Mouse (Mus musculus): ENCODE results near the gene Mdm2. TPM values are rescaled to one million over a fixed set of nuclear protein-coding genes. Genes with fewer than 3 reads are reported as not detected.

Gene Mdm2
- total and polyA plus RNA-seq, 3 experiments = 35.3 to 601 (median 42.2) TPM

DNA sequence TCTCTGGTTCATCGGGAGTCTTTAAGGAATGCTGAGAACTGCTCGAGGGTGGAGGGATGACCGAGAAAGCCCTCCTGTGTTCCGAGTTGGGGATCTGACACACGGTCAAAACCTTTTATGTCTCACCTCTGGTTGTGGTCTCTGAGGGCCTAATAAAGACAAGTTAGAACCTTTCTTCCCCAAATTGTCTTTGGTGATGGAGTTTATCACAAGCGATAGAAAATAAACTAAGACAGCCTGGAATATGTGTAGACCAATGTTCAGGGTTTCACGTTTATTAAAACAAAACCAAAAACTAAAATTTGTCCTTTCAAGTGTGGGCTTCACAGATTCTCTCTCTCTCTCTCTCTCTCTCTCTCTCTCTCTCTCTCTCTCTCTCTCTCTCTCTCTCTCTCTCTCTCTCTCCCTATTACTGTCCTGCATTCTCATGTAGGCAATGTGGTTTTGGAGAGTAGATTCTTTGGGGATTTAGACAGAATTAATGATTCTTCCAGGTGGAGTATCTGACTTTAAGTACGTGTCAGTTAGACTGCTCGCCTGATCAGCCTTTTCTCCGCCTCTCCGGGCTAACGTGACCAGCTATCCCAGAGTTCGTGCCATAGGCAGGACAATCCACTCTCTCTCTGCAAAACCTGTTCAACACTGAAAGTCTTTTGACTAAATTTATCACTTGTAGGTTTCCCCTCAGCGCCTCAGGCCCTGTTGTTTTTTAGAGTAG lies 46.2 kb downstream of the Mdm2 start:
- Histone ChIP-seq H3K27ac (ENCODE audit: control insufficient read depth, low read depth, low read length) (no peak overlapping the region), H3K4me3 (ENCODE audit: control insufficient read depth in 1 of 2, insufficient read depth in 1 of 2, low read depth in 2 of 2, low read length in 2 of 2) (no peak overlapping the region), H3K9me3 (replicated peaks; ENCODE audit: insufficient read depth, low read length) (no peaks in the 10 kb centered on the region), H3K4me1 (ENCODE audit: control insufficient read depth in 1 of 2, insufficient read depth in 2 of 2, low read length in 2 of 2) (no peaks in the 10 kb centered on the region), H3K36me3 (ENCODE audit: control insufficient read depth in 1 of 2, insufficient read depth in 2 of 2, low read length in 2 of 2) (no peaks in the 10 kb centered on the region), H3K9ac (ENCODE audit: control insufficient read depth, low read depth, low read length, poor library complexity, severe bottlenecking) (no peak overlapping the region), H3K27me3 (ENCODE audit: control insufficient read depth in 1 of 2, insufficient read depth in 2 of 2, low read length in 2 of 2) (no peaks in the 10 kb centered on the region), H3K79me2 (ENCODE audit: control insufficient read depth, insufficient read depth, low read length, poor library complexity) (no peaks in the 10 kb centered on the region)
- DNase-seq (ENCODE audit: low read depth, low spot score) = no peak
- TF ChIP-seq MAX (IDR thresholded peaks at IDR 0.05; ENCODE audit: low read length) (no peak), MYC (IDR thresholded peaks at IDR 0.05; ENCODE audit: low read depth, low read length) (no peak), USF2 (IDR thresholded peaks at IDR 0.05; ENCODE audit: borderline replicate concordance in 1 of 2, insufficient read depth in 1 of 2, low read depth in 1 of 2, low read length in 2 of 2) (no peak), POLR2AphosphoS2 (IDR thresholded peaks at IDR 0.05; ENCODE audit: low read length) (no peak), SMC3 (IDR thresholded peaks at IDR 0.05; ENCODE audit: low read depth, low read length) (no peak), ZNF384 (IDR thresholded peaks at IDR 0.05; ENCODE audit: low read depth, low read length) (no peak), KAT2A (conservative IDR thresholded peaks at IDR 0.05; ENCODE audit: low read depth, low read length) (no peak), CHD2 (IDR thresholded peaks at IDR 0.05; ENCODE audit: low read length) (no peak), EP300 (IDR thresholded peaks at IDR 0.05; ENCODE audit: low read depth in 1 of 2, low read length in 2 of 2) (no peak), GATA1 (IDR thresholded peaks at IDR 0.05; ENCODE audit: low read depth, low read length) (no peak), RAD21 (IDR thresholded peaks at IDR 0.05; ENCODE audit: low read depth, low read length) (no peak)

DNA sequence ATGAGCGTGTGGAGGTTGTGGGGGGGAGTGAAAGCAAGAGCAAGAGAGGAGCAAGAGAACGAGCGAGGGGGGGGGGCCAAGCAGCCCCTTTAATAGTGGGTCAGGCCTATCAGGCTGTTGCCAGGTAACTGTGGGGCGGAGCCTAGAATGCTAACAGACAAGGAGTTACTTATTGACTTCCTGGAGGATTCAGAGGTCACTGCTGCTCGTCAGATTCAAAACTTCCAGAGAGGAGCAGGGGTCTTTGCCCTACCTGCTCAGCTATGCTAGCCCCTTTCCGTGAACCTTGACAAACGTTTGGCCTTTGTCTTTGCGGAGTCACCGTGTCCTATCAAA lies 46.7 kb downstream of the Mdm2 start:
- TF ChIP-seq BHLHE40 (IDR thresholded peaks at IDR 0.05; ENCODE audit: borderline replicate concordance, low read depth, low read length) = no peak
- Histone ChIP-seq H3K4me1 (ENCODE audit: control insufficient read depth in 1 of 2, insufficient read depth in 2 of 2, low read length in 2 of 2) (no peaks in the 10 kb centered on the region), H3K9ac (ENCODE audit: control insufficient read depth, low read depth, low read length, poor library complexity, severe bottlenecking) (no peak overlapping the region), H3K27me3 (ENCODE audit: control insufficient read depth in 1 of 2, insufficient read depth in 2 of 2, low read length in 2 of 2) (no peaks in the 10 kb centered on the region), H3K79me2 (ENCODE audit: control insufficient read depth, insufficient read depth, low read length, poor library complexity) (no peaks in the 10 kb centered on the region), H3K27ac (ENCODE audit: control insufficient read depth, low read depth, low read length) (no peak overlapping the region), H3K4me3 (ENCODE audit: control insufficient read depth in 1 of 2, insufficient read depth in 1 of 2, low read depth in 2 of 2, low read length in 2 of 2) (no peak overlapping the region), H3K9me3 (replicated peaks; ENCODE audit: insufficient read depth, low read length) (no peaks in the 10 kb centered on the region), H3K36me3 (ENCODE audit: control insufficient read depth in 1 of 2, insufficient read depth in 2 of 2, low read length in 2 of 2) (no peaks in the 10 kb centered on the region)
- no peak for DNase-seq (ENCODE audit: low read depth, low spot score)

DNA sequence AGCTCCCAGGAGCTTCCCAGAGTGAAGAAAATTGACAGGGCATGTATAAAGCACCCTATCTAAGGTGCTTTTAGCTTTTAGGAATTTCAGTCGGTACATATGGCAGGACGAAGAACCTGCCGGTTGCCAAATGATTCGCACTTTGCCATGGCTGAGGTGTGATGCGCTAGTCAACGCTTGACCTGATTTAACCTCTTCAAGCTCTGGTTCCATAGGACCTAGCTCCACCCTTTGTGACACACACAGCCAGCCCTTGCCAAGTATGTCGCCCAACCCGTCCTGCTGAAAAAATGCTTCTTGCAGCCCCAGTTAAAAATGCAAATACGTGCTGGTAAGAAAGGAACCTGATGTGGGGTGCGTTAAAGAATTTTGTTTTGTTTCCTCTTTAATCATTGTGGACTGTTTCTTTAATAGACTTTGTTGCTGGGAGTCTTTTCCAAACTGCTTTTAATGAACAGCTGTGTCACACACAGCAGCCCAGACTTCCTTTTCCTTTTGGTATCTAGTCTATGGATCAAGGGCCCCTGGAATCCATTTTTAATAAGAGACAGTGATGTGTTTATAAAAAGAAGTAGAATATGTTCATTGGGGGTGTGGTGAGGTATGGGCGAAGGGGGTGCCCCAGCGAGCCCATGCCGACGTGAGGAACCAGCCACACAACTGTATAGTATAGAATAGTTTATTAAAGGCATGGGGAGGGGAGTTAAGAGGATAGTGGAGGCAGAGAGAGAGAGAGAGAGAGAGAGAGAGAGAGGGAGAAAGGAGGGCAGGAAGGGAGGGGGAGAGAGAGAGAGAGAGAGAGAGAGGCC lies 47.3 kb downstream of the Mdm2 start:
- Histone ChIP-seq H3K4me1 (ENCODE audit: control insufficient read depth in 1 of 2, insufficient read depth in 2 of 2, low read length in 2 of 2) (no peaks in the 10 kb centered on the region), H3K36me3 (ENCODE audit: control insufficient read depth in 1 of 2, insufficient read depth in 2 of 2, low read length in 2 of 2) (no peaks in the 10 kb centered on the region), H3K4me3 (ENCODE audit: control insufficient read depth in 1 of 2, insufficient read depth in 1 of 2, low read depth in 2 of 2, low read length in 2 of 2) (no peak overlapping the region), H3K27ac (ENCODE audit: control insufficient read depth, low read depth, low read length) (no peak overlapping the region), H3K27me3 (ENCODE audit: control insufficient read depth in 1 of 2, insufficient read depth in 2 of 2, low read length in 2 of 2) (peaks cover 0 to 2% of the 10 kb centered on the region in 2 experiments; a peak in 2 of 4 replicates), H3K9me3 (replicated peaks; ENCODE audit: insufficient read depth, low read length) (no peaks in the 10 kb centered on the region), H3K9ac (ENCODE audit: control insufficient read depth, low read depth, low read length, poor library complexity, severe bottlenecking) (no peak overlapping the region), H3K79me2 (ENCODE audit: control insufficient read depth, insufficient read depth, low read length, poor library complexity) (no peaks in the 10 kb centered on the region)
- no peak for DNase-seq (ENCODE audit: low read depth, low spot score)
- no peak for TF ChIP-seq RAD21 (IDR thresholded peaks at IDR 0.05; ENCODE audit: low read depth, low read length)
- no peak for TF ChIP-seq GATA1 (IDR thresholded peaks at IDR 0.05; ENCODE audit: low read depth, low read length)
- TF ChIP-seq CHD2 (IDR thresholded peaks at IDR 0.05; ENCODE audit: low read length) = no peak
- TF ChIP-seq CHD1 (IDR thresholded peaks at IDR 0.05; ENCODE audit: low read depth, low read length) = no peak
- TF ChIP-seq CTCF (IDR thresholded peaks at IDR 0.05 in 2 of 3, conservative IDR thresholded peaks at IDR 0.05 in 1 of 3; ENCODE audit: control insufficient read depth in 1 of 3, insufficient read depth in 1 of 3, low read depth in 2 of 3, low read length in 3 of 3, poor library complexity in 1 of 3, severe bottlenecking in 1 of 3) = no peak
- TF ChIP-seq EP300 (IDR thresholded peaks at IDR 0.05; ENCODE audit: low read depth in 1 of 2, low read length in 2 of 2) = no peak
- no peak for TF ChIP-seq TBP (IDR thresholded peaks at IDR 0.05; ENCODE audit: low read depth, low read length)
- no peak for TF ChIP-seq MYB (IDR thresholded peaks at IDR 0.05; ENCODE audit: low read depth, low read length)
- TF ChIP-seq KAT2A (conservative IDR thresholded peaks at IDR 0.05; ENCODE audit: low read depth, low read length) = no peak
